Mouse (Mus musculus): ENCODE results near the gene Kdr. TPM values are rescaled to one million over a fixed set of nuclear protein-coding genes. Genes with fewer than 3 reads are reported as not detected.
A peak's percentile ranks its signal among the peaks of the same experiment; 100 is the strongest.

The Kdr gene
- polyA plus RNA-seq (2015; fragmentation: Nextera tagmentation; extraction: Ambion mirVana): 27.0 and 27.1 TPM in 2 replicates

DNA sequence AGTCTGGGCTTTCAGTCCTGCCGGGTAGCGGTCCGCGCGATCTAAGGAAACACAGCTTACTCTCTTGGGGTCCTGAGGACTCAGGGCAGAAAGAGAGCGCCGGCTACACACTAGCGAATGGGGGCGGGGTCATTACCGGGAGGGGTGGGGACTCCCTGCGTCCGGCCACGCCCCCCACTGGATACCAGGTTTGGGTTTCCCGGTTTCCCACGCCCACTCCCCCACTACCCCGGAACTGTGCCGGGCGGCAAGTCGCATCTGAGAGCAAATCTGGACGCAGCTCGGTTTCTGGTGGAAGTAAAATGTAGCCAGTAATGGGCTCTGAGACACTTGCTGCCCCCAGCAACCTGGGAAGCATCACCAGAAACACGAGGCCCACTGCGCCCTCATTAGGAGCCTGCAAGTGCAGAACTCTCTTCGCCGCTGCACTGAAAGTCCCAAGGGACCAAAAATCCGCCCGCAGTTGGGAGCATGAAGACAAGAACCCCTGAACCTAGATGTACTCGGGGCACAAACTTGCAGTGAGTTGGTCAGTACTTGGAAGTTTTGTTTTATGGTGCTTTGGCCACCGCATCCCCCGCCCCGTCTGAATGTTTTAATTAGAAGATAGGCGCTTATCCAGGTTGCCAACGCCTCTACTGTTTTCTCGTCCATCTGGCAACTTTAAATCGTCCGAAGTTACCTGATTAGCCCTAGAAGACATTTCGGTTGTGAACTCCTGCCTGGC, at the start of gene Kdr:
Gene Kdr (minus strand): TSS at position 85 of the 727 bp plus-strand sequence.
- H3K27ac ChIP-seq: peak within 1 kb of the TSS; percentile 43
- ATAC-seq (ENCODE audit: insufficient number of reproducible peaks, low FRiP score, low TSS enrichment, low read depth): peak; percentile 74
- under 1% methylated on average over 37 of the region's 37 CpGs for WGBS

GRCm38 (mm10) chr5:76026805-76027204, 48.5 kb upstream of the Kdr start:
- Histone ChIP-seq H3K9me3 (no peaks in the 10 kb centered on the region), H3K27ac (no peak overlapping the region), H3K4me2 (no peak overlapping the region), H3K27me3 (no peaks in the 10 kb centered on the region), H3K36me3 (no peaks in the 10 kb centered on the region), H3K9ac (no peak overlapping the region), H3K4me1 (no peaks in the 10 kb centered on the region), H3K4me3 (no peak overlapping the region)
- 84% methylated on average over 6 of the region's 6 CpGs for WGBS
- no peak for ATAC-seq (ENCODE audit: insufficient number of reproducible peaks, low FRiP score, low TSS enrichment, low read depth)

More for the DNA sequence above, at the start of gene Kdr:
- Histone ChIP-seq H3K27me3 (peaks cover 54% of the 10 kb centered on the region), H3K4me3 (peak within 1 kb of the TSS; percentile 56), H3K4me2 (peak within 1 kb of the TSS; percentile 96), H3K9me3 (no peaks in the 10 kb centered on the region), H3K4me1 (peaks cover 17% of the 10 kb centered on the region), H3K36me3 (no peaks in the 10 kb centered on the region), H3K9ac (peak within 1 kb of the TSS; percentile 26; the same call in 1 of the 2 replicates)

- no peak overlapping the region for H3K4me3 ChIP-seq
- 61% methylated on average over 4 of the region's 4 CpGs for WGBS
- H3K27me3 ChIP-seq: no peaks in the 10 kb centered on the region
- H3K9ac ChIP-seq: no peak overlapping the region
- no peak overlapping the region for H3K27ac ChIP-seq
- no peaks in the 10 kb centered on the region for H3K9me3 ChIP-seq
- ATAC-seq (ENCODE audit: insufficient number of reproducible peaks, low FRiP score, low TSS enrichment, low read depth): no peak
- H3K4me2 ChIP-seq: no peak overlapping the region
- H3K36me3 ChIP-seq: no peaks in the 10 kb centered on the region
- no peaks in the 10 kb centered on the region for H3K4me1 ChIP-seq
Measured at GRCm38 (mm10) chr5:76025996-76026665, 47.9 kb upstream of the Kdr start.

GRCm38 (mm10) chr5:76023011-76023773, 44.9 kb upstream of the Kdr start:
- Histone ChIP-seq H3K36me3 (no peaks in the 10 kb centered on the region), H3K9me3 (no peaks in the 10 kb centered on the region), H3K4me1 (no peaks in the 10 kb centered on the region), H3K4me3 (no peak overlapping the region), H3K27ac (no peak overlapping the region), H3K27me3 (no peaks in the 10 kb centered on the region), H3K4me2 (no peak overlapping the region), H3K9ac (no peak overlapping the region)
- 52% methylated on average over 14 of the region's 14 CpGs for WGBS
- ATAC-seq (ENCODE audit: insufficient number of reproducible peaks, low FRiP score, low TSS enrichment, low read depth): no peak

DNA sequence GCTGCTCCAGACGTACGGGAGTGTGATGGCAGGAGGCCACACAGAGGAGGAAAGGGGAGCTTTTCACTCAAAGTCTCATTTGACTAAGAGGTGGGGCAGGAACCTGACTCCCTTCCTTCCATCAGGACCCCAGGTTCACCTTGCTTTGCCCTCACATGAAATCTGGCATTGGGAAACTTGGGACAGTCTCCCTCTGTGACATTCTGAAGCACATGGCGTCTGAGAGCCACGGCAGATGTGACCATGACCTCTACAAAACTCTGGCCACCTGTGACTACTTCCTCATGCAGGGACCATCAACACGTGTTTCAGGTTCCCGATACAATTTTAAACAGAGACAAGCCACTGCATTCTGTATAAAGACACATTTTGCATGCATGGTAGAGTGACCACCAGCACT, 44.2 kb upstream of the Kdr start:
- Histone ChIP-seq H3K4me2 (no peak overlapping the region), H3K4me1 (no peaks in the 10 kb centered on the region), H3K9ac (no peak overlapping the region), H3K4me3 (no peak overlapping the region), H3K27ac (no peak overlapping the region), H3K36me3 (no peaks in the 10 kb centered on the region), H3K27me3 (no peaks in the 10 kb centered on the region), H3K9me3 (no peaks in the 10 kb centered on the region)
- ATAC-seq (ENCODE audit: insufficient number of reproducible peaks, low FRiP score, low TSS enrichment, low read depth): no peak
- 72% methylated on average over 6 of the region's 6 CpGs for WGBS

- H3K4me1 ChIP-seq: no peaks in the 10 kb centered on the region
- no peak overlapping the region for H3K27ac ChIP-seq
- H3K36me3 ChIP-seq: no peaks in the 10 kb centered on the region
- no peak for ATAC-seq (ENCODE audit: insufficient number of reproducible peaks, low FRiP score, low TSS enrichment, low read depth)
- no peak overlapping the region for H3K4me3 ChIP-seq
- no peak overlapping the region for H3K4me2 ChIP-seq
- WGBS: 76% methylated on average over 5 of the region's 5 CpGs
- H3K9me3 ChIP-seq: no peaks in the 10 kb centered on the region
- no peak overlapping the region for H3K9ac ChIP-seq
- no peaks in the 10 kb centered on the region for H3K27me3 ChIP-seq
Measured at GRCm38 (mm10) chr5:76018321-76018720, 40.1 kb upstream of the Kdr start.

DNA sequence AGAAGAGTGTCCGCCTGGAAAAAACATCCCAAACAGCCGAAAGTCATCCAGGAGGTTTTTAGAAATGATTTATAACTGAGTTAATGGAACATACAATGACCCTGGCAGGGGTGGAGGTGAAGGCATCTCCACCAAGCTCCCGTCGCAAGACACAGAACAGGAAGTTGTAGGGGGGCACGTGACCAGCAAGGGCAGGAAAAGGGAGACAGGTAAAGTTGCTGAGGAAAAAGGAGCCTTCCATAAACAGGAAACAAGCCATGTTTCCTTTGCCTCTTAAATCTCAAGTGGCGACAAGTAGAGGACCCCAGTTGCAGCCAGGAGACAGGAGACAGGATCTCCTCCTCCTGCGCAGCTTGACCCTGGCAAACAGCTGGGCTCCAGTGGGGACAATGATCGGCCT, 37.8 kb upstream of the Kdr start:
- WGBS: 53% methylated on average over 8 of the region's 8 CpGs
- H3K27me3 ChIP-seq: no peaks in the 10 kb centered on the region
- no peak for ATAC-seq (ENCODE audit: insufficient number of reproducible peaks, low FRiP score, low TSS enrichment, low read depth)
- H3K4me2 ChIP-seq: no peak overlapping the region
- H3K4me3 ChIP-seq: no peak overlapping the region
- H3K36me3 ChIP-seq: no peaks in the 10 kb centered on the region
- no peak overlapping the region for H3K9ac ChIP-seq
- no peak overlapping the region for H3K27ac ChIP-seq
- no peaks in the 10 kb centered on the region for H3K4me1 ChIP-seq
- no peaks in the 10 kb centered on the region for H3K9me3 ChIP-seq

- no peaks in the 10 kb centered on the region for H3K9me3 ChIP-seq
- H3K4me3 ChIP-seq: no peak overlapping the region
- H3K4me1 ChIP-seq: no peaks in the 10 kb centered on the region
- no peaks in the 10 kb centered on the region for H3K27me3 ChIP-seq
- H3K27ac ChIP-seq: no peak overlapping the region
- no peaks in the 10 kb centered on the region for H3K36me3 ChIP-seq
- H3K9ac ChIP-seq: no peak overlapping the region
- WGBS: 75% methylated on average over 7 of the region's 7 CpGs
- no peak for ATAC-seq (ENCODE audit: insufficient number of reproducible peaks, low FRiP score, low TSS enrichment, low read depth)
- H3K4me2 ChIP-seq: no peak overlapping the region
Measured at GRCm38 (mm10) chr5:76013881-76014431, 35.7 kb upstream of the Kdr start.

- H3K27ac ChIP-seq: no peak overlapping the region
- H3K9ac ChIP-seq: no peak overlapping the region
- H3K4me2 ChIP-seq: no peak overlapping the region
- no peaks in the 10 kb centered on the region for H3K4me1 ChIP-seq
- no peak for ATAC-seq (ENCODE audit: insufficient number of reproducible peaks, low FRiP score, low TSS enrichment, low read depth)
- no peaks in the 10 kb centered on the region for H3K9me3 ChIP-seq
- no peaks in the 10 kb centered on the region for H3K36me3 ChIP-seq
- 59% methylated on average over 7 of the region's 7 CpGs for WGBS
- H3K27me3 ChIP-seq: no peaks in the 10 kb centered on the region
- H3K4me3 ChIP-seq: no peak overlapping the region
Measured at GRCm38 (mm10) chr5:76006403-76006802, 28.1 kb upstream of the Kdr start.

DNA sequence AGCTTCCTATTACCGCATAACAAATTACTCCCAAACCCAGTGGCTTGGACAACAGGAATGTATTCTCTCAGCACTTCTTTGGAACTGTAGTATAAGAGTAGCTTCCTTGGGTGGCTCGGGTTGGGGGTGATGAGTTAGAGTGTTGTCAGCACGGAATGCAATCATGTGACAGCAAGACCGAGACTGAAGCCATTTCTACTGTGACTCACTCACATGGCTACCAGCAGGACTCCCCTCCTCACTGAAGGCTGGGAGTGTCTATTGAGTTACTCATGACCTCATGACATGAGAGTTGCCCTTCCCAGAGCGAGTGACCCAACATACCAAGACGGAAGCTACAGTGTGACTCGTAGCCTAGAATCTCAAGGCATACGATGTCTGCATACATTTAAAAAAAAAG, 12.0 kb upstream of the Kdr start:
- Histone ChIP-seq H3K27me3 (no peaks in the 10 kb centered on the region), H3K4me1 (no peaks in the 10 kb centered on the region), H3K27ac (no peak overlapping the region), H3K9me3 (no peaks in the 10 kb centered on the region), H3K4me2 (no peak overlapping the region), H3K4me3 (no peak overlapping the region), H3K9ac (no peak overlapping the region), H3K36me3 (no peaks in the 10 kb centered on the region)
- no peak for ATAC-seq (ENCODE audit: insufficient number of reproducible peaks, low FRiP score, low TSS enrichment, low read depth)
- 85% methylated on average over 8 of the region's 8 CpGs for WGBS

DNA sequence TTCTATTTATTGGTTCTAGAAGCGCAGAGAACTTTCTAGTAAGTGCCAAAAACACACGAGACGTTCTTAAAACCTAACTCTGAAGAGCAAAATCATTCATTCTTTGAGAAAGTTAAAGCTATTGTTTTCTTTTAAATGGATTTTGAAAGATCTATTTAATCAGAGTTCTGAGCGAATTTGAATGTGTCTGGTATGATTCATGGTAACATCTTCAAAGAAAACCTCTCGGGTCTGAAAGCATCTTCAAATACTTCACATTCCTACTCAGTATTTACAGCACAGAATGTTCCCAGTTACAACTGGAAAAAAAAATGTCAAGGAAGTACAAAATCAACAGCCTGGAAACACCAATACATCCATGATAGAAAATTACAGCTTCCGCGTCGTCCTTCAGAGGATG, 9.3 kb upstream of the Kdr start:
- no peak overlapping the region for H3K27ac ChIP-seq
- H3K36me3 ChIP-seq: no peaks in the 10 kb centered on the region
- WGBS: 66% methylated on average over 8 of the region's 8 CpGs
- H3K27me3 ChIP-seq: no peaks in the 10 kb centered on the region; the same call in 1 of the 2 replicates
- no peak overlapping the region for H3K4me3 ChIP-seq
- H3K9ac ChIP-seq: no peak overlapping the region
- ATAC-seq (ENCODE audit: insufficient number of reproducible peaks, low FRiP score, low TSS enrichment, low read depth): no peak
- H3K4me1 ChIP-seq: no peaks in the 10 kb centered on the region
- no peak overlapping the region for H3K4me2 ChIP-seq
- H3K9me3 ChIP-seq: no peaks in the 10 kb centered on the region

All from limb, embryonic 15.5 days (tissue).